Mouse (Mus musculus) cortical plate, adult 2 months (tissue): ENCODE data around the gene 1810043G02Rik. TPM values are rescaled to one million over a fixed set of nuclear protein-coding genes. Genes with fewer than 3 reads are reported as not detected.

ENCODE experiments used
- H3K27ac ChIP-seq: fragments of 200-500 bp; 2 replicates; pipeline ENCODE4 v1.5.1; 2012; ENCODE audit warnings: low read length, control low read depth, inconsistent platforms; ENCODE audit not compliant: insufficient read depth
- H3K4me1 ChIP-seq: fragments of 200-500 bp; 2 replicates; pipeline ENCODE4 v1.6.1; 2011; ENCODE audit warnings: low read length; ENCODE audit not compliant: control insufficient read depth, insufficient read depth
- H3K4me3 ChIP-seq: fragments of 200-500 bp; 2 replicates; pipeline ENCODE4 v1.5.1; 2011; ENCODE audit warnings: mild to moderate bottlenecking, low read length, control low read depth; ENCODE audit not compliant: insufficient read depth
- CTCF ChIP-seq: fragments of 200-500 bp; IDR thresholded peaks from 2 replicates; pipeline ENCODE4 v1.5.1; 2011; ENCODE audit warnings: mild to moderate bottlenecking, control low read depth, low read length; ENCODE audit not compliant: insufficient read depth; ENCODE audit errors: extremely low read depth
- POLR2A ChIP-seq: fragments of 200-500 bp; IDR thresholded peaks from 2 replicates; pipeline ENCODE4 v1.6.1; 2011; ENCODE audit warnings: mild to moderate bottlenecking, low read length, control low read depth; ENCODE audit not compliant: insufficient read depth; ENCODE audit errors: extremely low read depth
- polyA plus RNA-seq: library from polyadenylated mRNA; depleted of rRNA; stranded (reverse); fragments of >200 nt; gene quantifications from 2 replicates; pipeline ENCODE4 v1.2.3, GENCODE M21; 2012

The 1810043G02Rik gene
- polyA plus RNA-seq, 1 experiment: 74.0 TPM

- H3K4me3 ChIP-seq: no peak overlapping the region
- no peaks in the 10 kb centered on the region; the same call in 1 of the 2 replicates for H3K4me1 ChIP-seq
- TF ChIP-seq CTCF (peak; percentile 30; the same call in 1 of the 2 replicates), POLR2A (no peak)
Observed at GRCm38 (mm10) chr10:77971709-77972553, 6.4 kb upstream of the 1810043G02Rik start.

DNA sequence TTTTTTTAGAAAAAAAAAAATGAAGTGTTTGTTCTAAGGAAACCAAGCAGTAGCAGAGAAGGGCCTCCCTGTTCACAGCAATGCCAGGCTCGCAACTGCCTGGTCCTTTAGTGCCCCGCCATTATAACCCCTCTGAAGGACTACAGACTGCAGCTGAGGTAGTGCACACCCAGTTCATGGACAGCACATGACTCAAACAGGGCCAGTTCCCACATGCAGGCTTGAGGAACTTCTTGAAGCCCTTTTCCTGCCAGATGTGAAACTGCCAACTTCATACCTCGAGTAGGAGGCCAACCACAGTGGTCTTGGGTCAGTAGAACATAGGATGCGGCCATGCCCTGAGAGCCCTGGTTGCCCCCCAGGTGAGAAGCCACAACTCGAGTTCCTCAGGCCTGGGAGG lies 4.0 kb upstream of the 1810043G02Rik start:
- no peak overlapping the region for H3K27ac ChIP-seq
- H3K4me3 ChIP-seq: no peak overlapping the region
- H3K4me1 ChIP-seq: no peaks in the 10 kb centered on the region; the same call in 1 of the 2 replicates
- TF ChIP-seq POLR2A (no peak), CTCF (no peak)

More at GRCm38 (mm10) chr10:77971709-77972553, 6.4 kb upstream of the 1810043G02Rik start:
- no peak overlapping the region for H3K27ac ChIP-seq

DNA sequence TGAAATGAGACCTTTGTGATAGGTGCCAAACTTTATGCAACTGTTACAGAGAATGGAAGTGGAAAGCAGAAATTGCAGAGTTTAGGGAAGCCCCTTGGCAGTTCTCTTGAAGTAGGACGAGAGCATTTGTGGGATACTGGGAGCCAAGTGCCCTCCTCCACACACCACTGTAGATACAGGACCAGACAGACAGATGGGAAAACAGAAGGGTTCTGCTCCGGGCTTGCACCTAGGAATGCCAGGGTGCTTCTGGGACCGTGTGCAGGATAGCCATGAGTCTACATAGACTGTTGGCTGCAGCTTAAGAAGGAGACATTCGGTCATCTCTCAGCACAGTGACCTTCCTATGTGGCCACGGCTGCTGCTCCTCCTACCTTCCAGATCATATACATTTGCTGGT lies 3.5 kb upstream of the 1810043G02Rik start:
- Histone ChIP-seq H3K4me3 (no peak overlapping the region), H3K27ac (no peak overlapping the region), H3K4me1 (no peaks in the 10 kb centered on the region; the same call in 1 of the 2 replicates)
- TF ChIP-seq CTCF (no peak), POLR2A (no peak)

- H3K4me3 ChIP-seq: no peak overlapping the region
- no peaks in the 10 kb centered on the region; the same call in 1 of the 2 replicates for H3K4me1 ChIP-seq
- TF ChIP-seq CTCF (no peak), POLR2A (no peak)
- H3K27ac ChIP-seq: no peak overlapping the region
Observed at GRCm38 (mm10) chr10:77975653-77976052, 2.7 kb upstream of the 1810043G02Rik start.

DNA sequence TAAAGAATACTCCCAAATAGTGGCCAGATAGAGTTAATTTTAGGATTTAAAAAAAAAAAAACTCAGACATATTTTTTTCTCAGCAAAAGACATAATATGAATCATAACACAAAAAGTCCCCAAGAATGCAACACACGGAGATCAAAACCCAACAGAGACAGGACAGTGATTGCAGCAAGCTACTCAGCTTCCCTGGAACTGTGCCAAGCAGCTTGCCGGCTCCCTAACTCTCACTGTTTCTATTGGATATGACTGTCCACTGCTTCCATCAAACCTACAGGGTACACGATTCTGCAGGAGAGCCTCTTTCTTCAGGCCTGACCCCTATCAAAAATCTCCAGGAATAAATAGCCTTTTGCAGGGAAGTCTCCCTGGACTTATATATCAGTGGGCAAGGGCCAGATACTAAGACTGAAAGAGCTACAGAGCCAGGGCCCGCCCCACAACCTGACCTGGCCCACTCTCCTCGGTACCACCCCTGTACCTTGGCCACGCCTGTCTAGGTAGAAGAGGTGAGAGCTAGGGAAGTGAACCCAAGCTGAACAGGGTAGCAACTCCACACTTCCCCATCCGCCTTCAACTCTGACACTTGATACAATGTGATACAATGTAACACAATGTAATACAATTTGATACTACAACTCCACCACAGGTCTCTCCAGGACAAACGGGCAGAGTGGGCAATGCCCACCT lies 1.7 kb upstream of the 1810043G02Rik start:
- H3K4me3 ChIP-seq: no peak overlapping the region
- no peak overlapping the region for H3K27ac ChIP-seq
- TF ChIP-seq CTCF (no peak), POLR2A (no peak)

GRCm38 (mm10) chr10:77984660-77985059 lies 6.3 kb downstream of the 1810043G02Rik start:
- Histone ChIP-seq H3K4me1 (no peaks in the 10 kb centered on the region), H3K4me3 (no peak overlapping the region), H3K27ac (no peak overlapping the region)
- TF ChIP-seq CTCF (peak; percentile 89), POLR2A (no peak)

More for the DNA sequence above, 1.7 kb upstream of the 1810043G02Rik start:
- H3K4me1 ChIP-seq: no peaks in the 10 kb centered on the region; the same call in 1 of the 2 replicates

DNA sequence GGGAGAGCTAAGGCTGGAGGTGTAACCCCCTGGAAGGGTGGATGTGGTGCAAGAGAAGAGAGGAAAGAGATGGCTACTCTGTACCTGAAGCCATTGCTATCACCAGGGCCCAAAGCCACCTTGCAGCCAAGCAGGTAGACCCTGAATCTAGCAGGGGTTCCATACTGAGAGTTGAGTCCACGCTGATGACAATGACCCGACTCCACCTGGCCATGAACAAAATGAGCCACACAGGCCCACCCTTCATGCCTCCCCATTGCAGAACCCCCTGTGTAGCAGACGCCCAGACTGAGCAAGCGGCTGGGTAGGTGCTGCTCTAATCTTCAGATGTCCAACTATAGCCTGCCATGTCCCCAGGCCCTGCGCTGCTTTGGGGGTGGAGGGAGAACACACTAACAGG lies 7.5 kb downstream of the 1810043G02Rik start:
- no peak overlapping the region for H3K4me3 ChIP-seq
- H3K4me1 ChIP-seq: no peaks in the 10 kb centered on the region
- no peak for TF ChIP-seq CTCF
- 0 out of 2 replicates have a peak, but pooled peaks have one; percentile 8 for TF ChIP-seq POLR2A
- H3K27ac ChIP-seq: no peak overlapping the region

DNA sequence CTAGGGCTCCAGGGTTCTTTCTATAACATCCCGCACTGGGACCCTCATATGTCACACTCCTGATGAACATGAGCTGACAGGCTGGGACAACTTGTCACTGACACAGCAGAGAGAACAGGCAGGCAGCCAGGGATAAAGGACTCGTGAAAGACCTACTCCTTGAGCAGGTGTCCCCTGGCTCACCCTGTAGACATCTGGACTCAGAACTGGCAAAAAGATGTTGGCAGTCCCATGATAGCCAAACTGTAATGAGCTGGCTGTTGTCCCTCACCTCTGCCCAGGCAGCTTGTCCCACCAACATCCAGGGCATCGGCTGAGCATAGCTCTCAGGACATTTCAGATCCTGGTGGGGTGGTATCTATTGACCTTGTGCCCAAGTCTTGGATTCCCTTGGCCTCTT lies 17.3 kb downstream of the 1810043G02Rik start:
- Histone ChIP-seq H3K4me1 (no peaks in the 10 kb centered on the region), H3K27ac (no peak overlapping the region), H3K4me3 (no peak overlapping the region)
- no peak for TF ChIP-seq POLR2A
- TF ChIP-seq CTCF: no peak

DNA sequence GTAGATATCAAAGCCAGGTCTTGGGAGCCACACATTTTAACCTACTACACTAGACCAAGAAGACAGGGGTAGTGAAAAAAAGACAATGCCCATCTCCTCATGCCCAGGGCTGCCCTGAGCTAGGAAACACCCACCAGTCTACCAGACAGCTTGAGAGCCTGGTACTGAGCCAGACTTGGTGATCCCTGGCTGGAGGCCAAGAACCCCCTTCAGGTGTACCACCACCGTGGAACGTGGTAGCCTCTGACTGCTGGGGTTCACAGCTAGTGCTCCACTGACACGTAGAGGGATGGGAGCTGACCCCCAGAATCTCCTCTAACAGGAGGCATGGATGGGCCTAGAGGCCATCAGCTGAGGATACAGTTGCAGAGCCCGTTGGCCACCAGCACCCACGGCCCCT lies 21.9 kb downstream of the 1810043G02Rik start:
- Histone ChIP-seq H3K4me3 (no peak overlapping the region), H3K27ac (no peak overlapping the region), H3K4me1 (peaks cover 11% of the 10 kb centered on the region)
- TF ChIP-seq CTCF: no peak
- TF ChIP-seq POLR2A: no peak

DNA sequence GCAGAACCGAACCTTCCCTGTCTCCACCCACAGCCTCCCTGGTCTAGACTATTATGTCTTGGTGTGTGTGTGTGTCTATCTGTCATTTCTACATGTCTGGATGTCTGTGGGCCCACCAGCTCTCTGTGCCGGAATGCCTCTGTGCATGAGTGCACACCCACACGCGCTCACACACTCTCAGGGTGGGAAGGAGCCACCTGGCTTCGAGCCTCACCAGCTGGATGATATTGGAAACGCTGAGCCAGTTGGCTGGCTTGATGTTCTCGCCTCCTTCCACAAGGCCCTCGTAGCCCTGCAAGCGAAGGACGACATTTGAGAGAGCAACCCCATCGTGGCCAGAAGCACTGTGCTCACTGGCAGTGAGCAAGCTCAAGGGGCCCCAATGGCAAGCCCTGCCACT lies 23.5 kb downstream of the 1810043G02Rik start:
- peaks cover 17% of the 10 kb centered on the region for H3K4me1 ChIP-seq
- H3K4me3 ChIP-seq: no peak overlapping the region
- H3K27ac ChIP-seq: peak overlapping the region; percentile 87
- TF ChIP-seq POLR2A: no peak
- no peak for TF ChIP-seq CTCF
